Comparison of ENCODE assay signal across 8 mouse cellular contexts in the genomic region with DNA sequence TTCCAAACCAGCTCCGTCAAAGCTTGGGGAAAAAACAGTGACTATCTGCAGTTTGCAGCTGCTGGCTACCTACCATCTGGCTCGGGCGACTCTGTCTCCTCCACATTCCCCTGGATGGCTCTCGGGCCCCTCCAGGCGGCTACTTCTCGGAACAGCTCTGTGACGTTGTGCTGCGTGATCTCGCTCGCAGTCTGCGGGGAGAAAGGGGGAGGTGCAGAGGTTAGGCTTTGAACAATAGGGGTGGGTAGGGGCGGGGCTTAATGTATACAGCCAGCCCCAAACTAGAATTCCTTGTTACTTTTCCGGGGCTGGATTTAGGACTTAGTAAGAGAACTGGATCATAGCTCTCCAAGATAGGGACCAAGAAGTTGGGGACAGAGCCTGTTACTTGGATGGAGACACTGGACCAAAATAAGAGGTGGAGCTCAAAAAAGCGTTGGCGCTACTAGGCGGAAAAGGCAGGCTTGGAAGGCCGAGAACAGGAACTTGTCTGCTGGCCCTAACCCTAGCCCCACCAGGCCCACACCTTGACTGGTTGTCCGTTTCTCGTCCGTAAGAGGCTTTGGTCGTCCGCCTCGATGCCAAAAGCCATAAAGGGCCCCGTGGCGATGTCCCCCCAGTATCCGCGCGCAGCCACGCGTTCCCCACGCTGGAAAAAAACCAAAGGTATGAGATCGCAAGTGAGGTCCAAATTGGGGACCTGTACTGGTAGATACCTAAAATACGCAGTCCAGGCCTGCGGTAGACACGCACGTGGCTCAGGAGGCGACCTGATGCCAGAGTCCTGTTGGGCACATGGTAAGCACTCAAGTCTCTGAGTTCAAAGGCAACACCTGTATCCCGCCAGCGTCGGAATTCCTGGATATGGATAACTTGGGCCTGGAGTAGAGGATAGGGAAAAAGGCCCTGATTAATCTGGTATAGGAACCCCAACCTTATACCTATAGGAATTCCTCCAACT. TPM values are rescaled to one million over a fixed set of nuclear protein-coding genes. Genes with fewer than 3 reads are reported as not detected.
DNase-seq lines count a peak whose midpoint lies in the region; ATAC-seq lines count a peak whose summit lies in the region.

No protein-coding gene starts in this region.

- no peaks in the 10 kb centered on the region for H3K9me3 ChIP-seq in hindbrain, embryonic 12.5 days (replicated peaks)

- H3K27me3 ChIP-seq in hindbrain, embryonic 12.5 days, result peaks cover 36% of the 10 kb centered on the region

- peak; percentile 98 for DNase-seq in R1 (ENCODE audit: low read depth, low spot score)
- peak; percentile 85 to 87 for DNase-seq in cerebellum, postnatal 10 days
- DNase-seq in frontal cortex, postnatal 10 days (ENCODE audit: low spot score in 2 of 2), result peak; percentile 61 to 74
- DNase-seq in layer of hippocampus, postnatal 25 days (ENCODE audit: extremely low spot score in 1 of 2, low spot score in 1 of 2), result peak; percentile 45 to 64
- DNase-seq in right cerebral cortex, adult 2 months (ENCODE audit: low spot score in 2 of 2), result peak; percentile 67 to 75
- DNase-seq in urinary bladder, postnatal 36 days (ENCODE audit: low spot score in 2 of 2), result peak; percentile 53 to 71

- H3K79me2 ChIP-seq in macrophage (ENCODE audit: inconsistent target), result no peaks in the 10 kb centered on the region

- peak; percentile 89 for ATAC-seq in hindbrain, embryonic 12.5 days (ENCODE audit: low FRiP score)

- peaks cover 10% of the 10 kb centered on the region for H3K4me1 ChIP-seq in hindbrain, embryonic 12.5 days

- no peak overlapping the region for H3K27ac ChIP-seq in hindbrain, embryonic 12.5 days
- peak overlapping the region; percentile 59 for H3K27ac ChIP-seq in macrophage

- H3K36me3 ChIP-seq in hindbrain, embryonic 12.5 days, result no peaks in the 10 kb centered on the region
- H3K36me3 ChIP-seq in macrophage (ENCODE audit: inconsistent target), result no peaks in the 10 kb centered on the region

- WGBS in hindbrain, embryonic 12.5 days, result 24% methylated on average over 40 of the region's 40 CpGs
- WGBS in macrophage (ENCODE audit: missing documents), result 24% methylated on average over 37 of the region's 40 CpGs

- H3K4me2 ChIP-seq in hindbrain, embryonic 12.5 days (replicated peaks), result peak overlapping the region; percentile 52

- H3K4me3 ChIP-seq in hindbrain, embryonic 12.5 days, result peak overlapping the region; percentile 25
- peak overlapping the region; percentile 41 for H3K4me3 ChIP-seq in macrophage (ENCODE audit: inconsistent target)

- peak overlapping the region; percentile 41; the same call in 1 of the 2 replicates for H3K9ac ChIP-seq in hindbrain, embryonic 12.5 days

RNA-seq across cellular contexts. Expression of a gene that starts 2.6 kb away (rescaled TPM):
- 2.2 and 3.1 TPM in 2 replicates for polyA plus RNA-seq in hindbrain, embryonic 12.5 days (2016; fragmentation: Nextera tagmentation; extraction: Ambion mirVana)
- total RNA-seq in layer of hippocampus, postnatal 25 days (2021), result under 1 TPM in 1 of 2 experiments, not detected in 1; 0.44 TPM
- 100 to 1,000 TPM in 9 of 26 experiments, 10 to 100 TPM in 17; 16.3 to 147 (median 47.9) TPM for total RNA-seq in macrophage (2018; cell fraction: chromatin; rRNA removed)
- total RNA-seq in macrophage (2018; cell fraction: cytosol; rRNA removed), result 1 to 10 TPM in 8 of 26 experiments, under 1 TPM in 17, not detected in 1; 0.30 to 6.8 (median 0.89) TPM
- total RNA-seq in macrophage (2018; cell fraction: nucleus; rRNA removed), result 10 to 100 TPM; 13.1 to 93.0 (median 33.9) TPM
- polyA plus RNA-seq in macrophage (2018), result 0.57 to 2.9 TPM (median 2.8 TPM) in 3 replicates

RNA-seq across cellular contexts. Expression of a gene that starts 5.6 kb away (rescaled TPM):
- polyA plus RNA-seq in hindbrain, embryonic 12.5 days (2016; fragmentation: Nextera tagmentation; extraction: Ambion mirVana), result 2.5 and 3.6 TPM in 2 replicates
- under 1 TPM; 0.34 to 0.38 TPM for total RNA-seq in layer of hippocampus, postnatal 25 days (2021)
- total RNA-seq in macrophage (2018; cell fraction: chromatin; rRNA removed), result 10 to 100 TPM in 14 of 26 experiments, 1 to 10 TPM in 12; 4.2 to 44.0 (median 14.8) TPM
- total RNA-seq in macrophage (2018; cell fraction: cytosol; rRNA removed), result 10 to 100 TPM in 12 of 26 experiments, 1 to 10 TPM in 14; 2.2 to 17.1 (median 6.9) TPM
- total RNA-seq in macrophage (2018; cell fraction: nucleus; rRNA removed), result 10 to 100 TPM in 18 of 26 experiments, 1 to 10 TPM in 8; 3.4 to 34.9 (median 12.7) TPM
- polyA plus RNA-seq in macrophage (2018), result 2.2 to 5.6 TPM (median 2.3 TPM) in 3 replicates

RNA-seq across cellular contexts. Expression of a gene that starts 10.4 kb away (rescaled TPM):
- polyA plus RNA-seq in hindbrain, embryonic 12.5 days (2016; fragmentation: Nextera tagmentation; extraction: Ambion mirVana), result 19.2 and 72.4 TPM in 2 replicates
- 1 to 10 TPM; 1.5 to 1.9 TPM for total RNA-seq in layer of hippocampus, postnatal 25 days (2021)
- total RNA-seq in macrophage (2018; cell fraction: chromatin; rRNA removed), result 1 to 10 TPM in 5 of 26 experiments, under 1 TPM in 1, not detected in 20; 0.92 to 2.8 (median 1.8) TPM
- total RNA-seq in macrophage (2018; cell fraction: cytosol; rRNA removed), result 1 to 10 TPM in 21 of 26 experiments, under 1 TPM in 5; 0.63 to 2.5 (median 1.4) TPM
- 1 to 10 TPM in 10 of 26 experiments, under 1 TPM in 3, not detected in 13; 0.58 to 2.8 (median 1.5) TPM for total RNA-seq in macrophage (2018; cell fraction: nucleus; rRNA removed)
- 2.4 to 3.6 TPM (median 3.2 TPM) in 3 replicates for polyA plus RNA-seq in macrophage (2018)

RNA-seq across cellular contexts. Expression of a gene that starts 20.7 kb away (rescaled TPM):
- 32.9 and 33.2 TPM in 2 replicates for polyA plus RNA-seq in hindbrain, embryonic 12.5 days (2016; fragmentation: Nextera tagmentation; extraction: Ambion mirVana)
- 100 to 1,000 TPM; 213 to 232 TPM for total RNA-seq in layer of hippocampus, postnatal 25 days (2021)
- not detected for total RNA-seq in macrophage (2018; cell fraction: chromatin; rRNA removed)
- total RNA-seq in macrophage (2018; cell fraction: cytosol; rRNA removed), result not detected
- not detected for total RNA-seq in macrophage (2018; cell fraction: nucleus; rRNA removed)
- not detected in 3 replicates for polyA plus RNA-seq in macrophage (2018)

RNA-seq across cellular contexts. Expression of a gene that starts 25.1 kb away (rescaled TPM):
- polyA plus RNA-seq in hindbrain, embryonic 12.5 days (2016; fragmentation: Nextera tagmentation; extraction: Ambion mirVana), result 65.8 and 72.0 TPM in 2 replicates
- 100 to 1,000 TPM; 128 to 167 TPM for total RNA-seq in layer of hippocampus, postnatal 25 days (2021)
- total RNA-seq in macrophage (2018; cell fraction: chromatin; rRNA removed), result 1,000 to 10,000 TPM in 4 of 26 experiments, 100 to 1,000 TPM in 22; 252 to 1,368 (median 799) TPM
- 100 to 1,000 TPM in 8 of 26 experiments, 10 to 100 TPM in 18; 58.8 to 146 (median 96.2) TPM for total RNA-seq in macrophage (2018; cell fraction: cytosol; rRNA removed)
- 100 to 1,000 TPM; 121 to 560 (median 335) TPM for total RNA-seq in macrophage (2018; cell fraction: nucleus; rRNA removed)
- polyA plus RNA-seq in macrophage (2018), result 102 to 126 TPM (median 108 TPM) in 3 replicates
